Mouse (Mus musculus) erythroblast, adult 5-6 weeks (primary cell): ENCODE data around the gene Ampd1. TPM values are rescaled to one million over a fixed set of nuclear protein-coding genes. Genes with fewer than 3 reads are reported as not detected.

Source experiments
- ATAC-seq: replicated peaks from 2 replicates; pipeline ENCODE4 v1.8.0; 2016; ENCODE audit warnings: moderate number of reproducible peaks, mild to moderate bottlenecking, moderate TSS enrichment, inconsistent platforms; ENCODE audit not compliant: poor library complexity, low FRiP score, severe bottlenecking
- total RNA-seq, 2 experiments: library from RNA; stranded (forward) in 1 of 2; stranded (reverse) in 1 of 2; fragments of 150-400 nt in 1 of 2; fragments of 200-764, 138-1000 nt in 1 of 2; gene quantifications; 2 replicates each; pipeline versions ENCODE4 v1.2.3 to v1.2.4; 2015 to 2017; ENCODE audit warnings: low replicate concordance in 2 of 2

Ampd1 gene
- total RNA-seq, 2 experiments from 2014 or later = 0.26 TPM; not detected in 1

DNA sequence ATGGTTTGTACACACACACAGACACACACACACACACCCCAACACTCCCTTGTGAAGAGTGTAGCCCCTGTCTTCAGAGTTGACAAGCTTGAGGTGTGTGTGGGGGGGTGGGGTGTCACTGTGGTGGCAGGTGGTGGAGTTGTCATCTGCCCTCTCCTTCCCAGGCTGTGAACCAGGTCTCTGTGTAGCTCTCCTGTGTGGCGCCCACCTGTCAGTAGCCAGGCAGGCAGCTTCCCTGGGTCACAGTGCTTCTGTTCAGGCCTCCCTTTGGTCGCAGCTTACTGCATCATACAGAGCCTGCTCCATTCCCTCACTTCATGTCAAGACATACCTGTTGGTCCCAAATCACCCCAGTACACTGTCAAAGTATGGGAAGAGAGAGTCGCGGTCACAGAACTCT is 72.0 kb downstream of the Ampd1 start:
- no peak for ATAC-seq

DNA sequence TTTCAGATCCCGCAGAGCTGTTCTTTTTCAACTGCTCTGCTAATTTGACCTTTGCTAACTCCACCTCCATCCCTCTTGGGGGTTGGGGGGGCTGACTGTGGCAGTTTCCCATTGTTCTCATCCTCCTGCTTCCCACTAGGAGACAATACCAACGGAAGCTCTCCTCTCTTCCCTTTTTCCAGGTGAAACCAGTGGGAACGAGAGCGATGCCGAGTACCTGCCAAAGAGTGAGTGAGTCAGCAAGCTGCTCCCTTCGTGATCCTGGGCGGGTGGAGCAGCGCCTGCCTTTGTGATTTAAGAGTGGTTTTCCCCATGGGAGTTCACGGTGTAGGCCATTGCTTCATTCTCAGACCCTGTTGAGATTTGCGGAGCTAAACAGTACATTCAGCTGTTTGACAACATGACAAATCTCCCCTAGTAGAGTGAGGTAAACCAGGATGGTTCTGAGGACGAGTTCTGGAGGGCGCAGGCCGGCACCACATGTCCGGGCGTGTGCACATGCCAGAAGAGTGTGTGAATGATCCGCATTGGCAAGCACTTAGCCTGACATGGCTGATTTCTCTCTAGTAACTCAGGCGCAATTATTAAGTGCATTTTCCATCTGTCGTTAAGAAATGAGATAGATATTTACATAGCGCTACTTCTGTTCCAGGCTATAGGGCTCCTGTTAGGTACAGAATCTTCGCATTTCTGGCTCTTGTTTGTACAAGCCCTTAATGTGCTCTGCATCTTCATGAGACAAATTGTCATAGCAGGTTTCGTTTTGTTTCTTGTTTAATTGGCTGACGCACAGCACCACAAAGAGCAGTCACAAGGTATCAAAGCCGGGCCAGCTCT is 72.7 kb downstream of the Ampd1 start:
- no peak for ATAC-seq

DNA sequence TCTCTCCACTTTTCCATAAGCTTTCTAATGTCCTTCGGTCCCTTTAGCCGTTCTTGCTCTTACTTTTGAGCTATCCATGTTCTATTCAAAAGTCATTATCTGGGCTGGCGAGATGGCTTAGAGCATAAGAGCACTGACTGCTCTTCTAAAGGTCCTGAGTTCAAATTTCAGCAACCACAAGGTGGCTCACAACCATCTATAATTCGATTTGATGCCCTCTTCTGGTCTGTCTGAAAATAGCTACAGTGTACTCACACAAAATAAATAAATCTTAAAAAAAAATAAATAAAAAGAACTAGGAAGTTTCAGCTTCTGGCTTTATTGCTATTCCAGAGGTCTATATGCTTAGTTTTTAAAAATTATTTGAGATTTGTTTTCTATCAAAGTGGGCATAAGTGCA is 74.0 kb downstream of the Ampd1 start:
- ATAC-seq = no peak

GRCm38 (mm10) chr3:103148941-103149340 is 75.1 kb downstream of the Ampd1 start:
- ATAC-seq = no peak

Other genes starting within 250 kb of the Ampd1 start
- not detected in 2 replicates for gene Sycp1, start 137.9 kb upstream of the Ampd1 start, total RNA-seq (2015; ENCODE audit: low replicate concordance)
- gene Sycp1, start 137.9 kb upstream of the Ampd1 start, total RNA-seq (2017; ENCODE audit: low replicate concordance) = not detected in 2 replicates
- not detected in 2 replicates for gene Nr1h5, start 109.9 kb upstream of the Ampd1 start, total RNA-seq (2015; ENCODE audit: low replicate concordance)
- not detected in 2 replicates for gene Nr1h5, start 109.9 kb upstream of the Ampd1 start, total RNA-seq (2017; ENCODE audit: low replicate concordance)
- 4.4 and 11.7 TPM in 2 replicates for gene Sike1, start 78.3 kb upstream of the Ampd1 start, total RNA-seq (2015; ENCODE audit: low replicate concordance)
- 3.6 and 7.9 TPM in 2 replicates for gene Sike1, start 78.3 kb upstream of the Ampd1 start, total RNA-seq (2017; ENCODE audit: low replicate concordance)
- 84.4 and 89.9 TPM in 2 replicates for gene Csde1, start 53.6 kb upstream of the Ampd1 start, total RNA-seq (2015; ENCODE audit: low replicate concordance)
- 216 and 294 TPM in 2 replicates for gene Csde1, start 53.6 kb upstream of the Ampd1 start, total RNA-seq (2017; ENCODE audit: low replicate concordance)
- 23.4 and 42.7 TPM in 2 replicates for gene Nras, start 15.7 kb upstream of the Ampd1 start, total RNA-seq (2015; ENCODE audit: low replicate concordance)
- gene Nras, start 15.7 kb upstream of the Ampd1 start, total RNA-seq (2017; ENCODE audit: low replicate concordance) = 26.6 and 29.6 TPM in 2 replicates
- 141 and 144 TPM in 2 replicates for gene Dennd2c, start 28.6 kb downstream of the Ampd1 start, total RNA-seq (2015; ENCODE audit: low replicate concordance)
- gene Dennd2c, start 28.6 kb downstream of the Ampd1 start, total RNA-seq (2017; ENCODE audit: low replicate concordance) = 178 and 191 TPM in 2 replicates
- 26.7 and 42.8 TPM in 2 replicates for gene Bcas2, start 97.6 kb downstream of the Ampd1 start, total RNA-seq (2015; ENCODE audit: low replicate concordance)
- gene Bcas2, start 97.6 kb downstream of the Ampd1 start, total RNA-seq (2017; ENCODE audit: low replicate concordance) = 49.1 and 54.4 TPM in 2 replicates
- 37.9 and 48.3 TPM in 2 replicates for gene Trim33, start 205.3 kb downstream of the Ampd1 start, total RNA-seq (2015; ENCODE audit: low replicate concordance)
- 12.9 and 31.5 TPM in 2 replicates for gene Trim33, start 205.3 kb downstream of the Ampd1 start, total RNA-seq (2017; ENCODE audit: low replicate concordance)